In genomic region chr8:11315179-11315943, GRCm38 (mm10) we compare ENCODE assay signal across 9 mouse cellular contexts. TPM values are rescaled to one million over a fixed set of nuclear protein-coding genes. Genes with fewer than 3 reads are reported as not detected.
A peak's percentile ranks its signal among the peaks of the same experiment; 100 is the strongest.
DNase-seq lines count a peak whose midpoint lies in the region; ATAC-seq lines count a peak whose summit lies in the region.
"Had no signal": no experiment of that assay in that cellular context is flagged by ENCODE, and none has a peak within 500 bp of the region (broad histone marks: within the 10 kb centered on the region; RNA-seq: fewer than 3 reads in every experiment).

No protein-coding gene starts in this region.

- no peak overlapping the region for H3K4me3 ChIP-seq in hindbrain, embryonic 13.5 days
- H3K4me3 ChIP-seq in hindbrain, embryonic 12.5 days = no peak overlapping the region
- no peak overlapping the region for H3K4me3 ChIP-seq in neural tube, embryonic 11.5 days (ENCODE audit: low read depth, low read length)
- H3K4me3 ChIP-seq in intestine, embryonic 14.5 days (ENCODE audit: low read depth, low read length) = 0 out of 2 replicates have a peak overlapping the region, but pooled peaks have one; percentile 79

- peak; percentile 7 for DNase-seq in neural tube, embryonic 11.5 days (ENCODE audit: low spot score)
- DNase-seq in neural tube, embryonic 10.5 days (ENCODE audit: extremely low spot score, low spot score) = no peak
- DNase-seq in intestine, embryonic 14.5 days (ENCODE audit: low spot score) = no peak
- DNase-seq in ovary, adult 18-20 months (ENCODE audit: low spot score) = no peak
- no peak for DNase-seq in adrenal gland, adult 18-20 months (ENCODE audit: low spot score in 2 of 2)
- DNase-seq: kidney, adult 18-20 months; thymus, postnatal 4 days had no signal

- WGBS in hindbrain, embryonic 13.5 days = 73% methylated on average over 16 of the region's 16 CpGs
- 70% methylated on average over 16 of the region's 16 CpGs for WGBS in hindbrain, embryonic 12.5 days
- whole genome bisulfite sequencing in neural tube, embryonic 11.5 days = 82% methylated on average over 16 of the region's 16 CpGs
- 81% methylated on average over 16 of the region's 16 CpGs for WGBS in intestine, embryonic 14.5 days

- H3K4me2 ChIP-seq in hindbrain, embryonic 13.5 days = peak overlapping the region; percentile 93; the same call in 1 of the 2 replicates
- H3K4me2 ChIP-seq in hindbrain, embryonic 12.5 days (replicated peaks) = no peak overlapping the region
- peak overlapping the region; percentile 22; the same call in 1 of the 2 replicates for H3K4me2 ChIP-seq in neural tube, embryonic 11.5 days (ENCODE audit: low read depth)
- H3K4me2 ChIP-seq in intestine, embryonic 14.5 days (ENCODE audit: low read length) = no peak overlapping the region

- no peaks in the 10 kb centered on the region for H3K9me3 ChIP-seq in hindbrain, embryonic 13.5 days
- H3K9me3 ChIP-seq in hindbrain, embryonic 12.5 days (replicated peaks) = no peaks in the 10 kb centered on the region
- H3K9me3 ChIP-seq in neural tube, embryonic 11.5 days (ENCODE audit: control insufficient read depth, low read length) = no peaks in the 10 kb centered on the region
- H3K9me3 ChIP-seq in intestine, embryonic 14.5 days (ENCODE audit: control insufficient read depth, low read length) = no peaks in the 10 kb centered on the region

- peaks cover 67% of the 10 kb centered on the region for H3K27me3 ChIP-seq in hindbrain, embryonic 13.5 days
- H3K27me3 ChIP-seq in hindbrain, embryonic 12.5 days = peaks cover 50% of the 10 kb centered on the region
- H3K27me3 ChIP-seq in neural tube, embryonic 11.5 days (ENCODE audit: control insufficient read depth, insufficient read depth, low read length) = peaks cover 28% of the 10 kb centered on the region
- H3K27me3 ChIP-seq in intestine, embryonic 14.5 days (replicated peaks; ENCODE audit: control insufficient read depth, insufficient read depth, low read length) = no peaks in the 10 kb centered on the region

- 0 out of 2 replicates have a peak overlapping the region, but pooled peaks have one; percentile 1 for H3K27ac ChIP-seq in hindbrain, embryonic 13.5 days
- no peak overlapping the region for H3K27ac ChIP-seq in hindbrain, embryonic 12.5 days
- no peak overlapping the region for H3K27ac ChIP-seq in neural tube, embryonic 11.5 days (ENCODE audit: low read depth, low read length)
- H3K27ac ChIP-seq in intestine, embryonic 14.5 days (ENCODE audit: low read depth) = no peak overlapping the region

- no peaks in the 10 kb centered on the region for H3K36me3 ChIP-seq in hindbrain, embryonic 13.5 days
- no peaks in the 10 kb centered on the region for H3K36me3 ChIP-seq in hindbrain, embryonic 12.5 days
- no peaks in the 10 kb centered on the region for H3K36me3 ChIP-seq in neural tube, embryonic 11.5 days (ENCODE audit: control insufficient read depth, insufficient read depth, low read length)
- 0 out of 2 replicates have a peak, but pooled peaks cover 4% of the 10 kb centered on the region for H3K36me3 ChIP-seq in intestine, embryonic 14.5 days (ENCODE audit: control insufficient read depth, insufficient read depth, low read length)

- no peak overlapping the region for H3K9ac ChIP-seq in hindbrain, embryonic 13.5 days
- H3K9ac ChIP-seq in hindbrain, embryonic 12.5 days = no peak overlapping the region
- no peak overlapping the region for H3K9ac ChIP-seq in neural tube, embryonic 11.5 days (ENCODE audit: low read length)
- no peak overlapping the region for H3K9ac ChIP-seq in intestine, embryonic 14.5 days (ENCODE audit: low read length)

- peaks cover 27% of the 10 kb centered on the region for H3K4me1 ChIP-seq in hindbrain, embryonic 13.5 days (replicated peaks)
- H3K4me1 ChIP-seq in hindbrain, embryonic 12.5 days = peaks cover 26% of the 10 kb centered on the region
- peaks cover 12% of the 10 kb centered on the region for H3K4me1 ChIP-seq in neural tube, embryonic 11.5 days (ENCODE audit: control insufficient read depth, insufficient read depth, low read length)
- H3K4me1 ChIP-seq in intestine, embryonic 14.5 days (replicated peaks; ENCODE audit: control insufficient read depth, insufficient read depth, low read length) = no peaks in the 10 kb centered on the region; the same call in 1 of the 2 replicates

- ATAC-seq in hindbrain, embryonic 13.5 days (ENCODE audit: low FRiP score) = no peak
- no peak for ATAC-seq in hindbrain, embryonic 12.5 days (ENCODE audit: low FRiP score)
- no peak for ATAC-seq in neural tube, embryonic 11.5 days (ENCODE audit: insufficient read depth, low FRiP score, low TSS enrichment)
- ATAC-seq in intestine, embryonic 14.5 days (replicated peaks; ENCODE audit: low FRiP score, low TSS enrichment, low read depth) = no peak

RNA-seq across cellular contexts. Expression of gene Col4a1, which starts 2.7 kb away (rescaled TPM):
- 93.3 and 94.0 TPM in 2 replicates for polyA plus RNA-seq in hindbrain, embryonic 13.5 days (2015; fragmentation: Nextera tagmentation; extraction: Ambion mirVana)
- polyA plus RNA-seq in hindbrain, embryonic 12.5 days (2016; fragmentation: Nextera tagmentation; extraction: Ambion mirVana) = 157 TPM in 2 replicates
- polyA plus RNA-seq in neural tube, embryonic 11.5 days (2014; fragmentation: Nextera tagmentation; extraction: Ambion mirVana) = 125 and 130 TPM in 2 replicates
- polyA plus RNA-seq in intestine, embryonic 14.5 days (2014; fragmentation: Nextera tagmentation; extraction: Ambion mirVana) = 228 TPM in 2 replicates
- 100 to 1,000 TPM; 250 to 364 TPM for total RNA-seq in adrenal gland, adult 18-20 months (2021)

RNA-seq across cellular contexts. Expression of gene Col4a2, which starts 2.8 kb away (rescaled TPM):
- 41.6 and 42.4 TPM in 2 replicates for polyA plus RNA-seq in hindbrain, embryonic 13.5 days (2015; fragmentation: Nextera tagmentation; extraction: Ambion mirVana)
- 74.6 and 82.2 TPM in 2 replicates for polyA plus RNA-seq in hindbrain, embryonic 12.5 days (2016; fragmentation: Nextera tagmentation; extraction: Ambion mirVana)
- 34.9 and 36.2 TPM in 2 replicates for polyA plus RNA-seq in neural tube, embryonic 11.5 days (2014; fragmentation: Nextera tagmentation; extraction: Ambion mirVana)
- 52.9 and 58.4 TPM in 2 replicates for polyA plus RNA-seq in intestine, embryonic 14.5 days (2014; fragmentation: Nextera tagmentation; extraction: Ambion mirVana)
- 100 to 1,000 TPM; 131 to 150 TPM for total RNA-seq in adrenal gland, adult 18-20 months (2021)

Comparison
In these comparisons a context has a peak if more than half of its experiments do, and no peak if none do; other contexts are left out.
1. H3K4me2 ChIP-seq: peak in hindbrain, embryonic 13.5 days (single experiment) and neural tube, embryonic 11.5 days (single experiment); none in hindbrain, embryonic 12.5 days (single experiment) and intestine, embryonic 14.5 days (single experiment).